Mouse (Mus musculus): ENCODE measurements at regions not wholly inside any gene's neighbourhood (a gene's known extent, or its start where the extent isn't known, plus 50 kb on each side); places are given as distances from the start of the nearest gene placed in this dataset.

DNA sequence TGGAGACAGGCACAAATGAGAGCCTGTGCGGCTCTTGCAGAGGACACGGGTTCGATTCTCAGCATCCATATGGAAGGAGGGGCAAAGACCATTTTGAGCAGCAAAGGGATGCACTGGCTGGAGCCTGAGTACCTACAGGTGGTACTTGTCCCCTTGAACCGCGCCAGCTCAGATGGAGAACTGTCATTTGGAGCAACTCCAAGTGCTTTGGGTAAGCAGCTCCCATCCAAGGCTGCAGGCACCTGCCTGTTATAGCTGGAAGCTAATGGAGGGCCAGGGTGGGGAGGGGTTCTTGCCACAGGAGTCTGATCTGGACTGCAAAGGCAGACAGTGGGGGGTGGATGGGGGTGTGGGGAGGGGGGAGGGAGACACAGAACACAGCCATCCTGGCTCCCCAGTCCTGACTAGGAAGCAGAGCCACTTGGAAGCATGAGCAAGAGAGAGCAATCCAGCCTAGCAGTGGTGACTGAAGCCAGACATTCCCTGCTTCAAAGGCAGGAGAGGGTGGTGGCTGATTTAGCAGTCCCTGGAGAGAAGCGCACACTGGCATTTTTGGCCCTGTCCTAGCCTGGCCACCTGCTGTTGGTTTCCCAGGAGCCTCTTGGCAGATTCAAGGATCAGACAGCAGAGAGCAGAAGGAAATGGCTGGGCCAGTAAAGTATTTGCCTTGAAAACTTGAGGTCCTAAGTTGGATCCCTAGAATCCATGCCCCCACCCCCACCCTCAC is 112.1 kb upstream of the Sdk2 start:
- no peak for TF ChIP-seq GATA1 (IDR thresholded peaks at IDR 0.05; ENCODE audit: low read length)
- TF ChIP-seq TAL1 (IDR thresholded peaks at IDR 0.05; ENCODE audit: low read length) = no peak
- no peaks in the 10 kb centered on the region for H3K4me1 ChIP-seq (ENCODE audit: control insufficient read depth)
- H3K27me3 ChIP-seq (ENCODE audit: control insufficient read depth) = no peaks in the 10 kb centered on the region
- H3K4me3 ChIP-seq (replicated peaks) = no peak overlapping the region
- no peaks in the 10 kb centered on the region for H3K9me3 ChIP-seq (ENCODE audit: control insufficient read depth, low read length)
- H3K36me3 ChIP-seq (ENCODE audit: control insufficient read depth) = no peaks in the 10 kb centered on the region

DNA sequence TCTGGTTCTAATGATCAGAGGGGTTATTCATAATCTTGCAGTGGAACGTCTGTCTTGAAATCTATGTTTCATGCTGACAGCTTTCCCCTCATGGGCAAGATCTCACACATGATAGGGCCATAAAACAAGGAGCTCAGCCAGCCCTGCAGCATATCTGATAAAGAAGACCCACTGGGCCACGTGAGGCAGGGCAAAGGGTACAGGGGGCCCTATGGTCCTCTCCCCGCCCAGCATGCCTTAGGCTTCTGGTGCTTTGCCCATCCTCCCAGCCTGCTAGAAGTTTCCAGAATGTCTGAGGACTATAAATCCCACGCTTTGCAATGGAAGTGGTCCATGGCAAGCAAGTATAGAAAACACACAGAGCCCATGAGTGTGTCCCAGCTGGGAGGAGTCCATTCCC is 110.9 kb upstream of the Sdk2 start:
- no peaks in the 10 kb centered on the region for H3K36me3 ChIP-seq (ENCODE audit: control insufficient read depth)
- no peaks in the 10 kb centered on the region for H3K27me3 ChIP-seq (ENCODE audit: control insufficient read depth)
- H3K4me1 ChIP-seq (ENCODE audit: control insufficient read depth) = no peaks in the 10 kb centered on the region
- no peak overlapping the region for H3K4me3 ChIP-seq (replicated peaks)
- H3K9me3 ChIP-seq (ENCODE audit: control insufficient read depth, low read length) = no peaks in the 10 kb centered on the region
- TF ChIP-seq GATA1 (IDR thresholded peaks at IDR 0.05; ENCODE audit: low read length) = no peak

DNA sequence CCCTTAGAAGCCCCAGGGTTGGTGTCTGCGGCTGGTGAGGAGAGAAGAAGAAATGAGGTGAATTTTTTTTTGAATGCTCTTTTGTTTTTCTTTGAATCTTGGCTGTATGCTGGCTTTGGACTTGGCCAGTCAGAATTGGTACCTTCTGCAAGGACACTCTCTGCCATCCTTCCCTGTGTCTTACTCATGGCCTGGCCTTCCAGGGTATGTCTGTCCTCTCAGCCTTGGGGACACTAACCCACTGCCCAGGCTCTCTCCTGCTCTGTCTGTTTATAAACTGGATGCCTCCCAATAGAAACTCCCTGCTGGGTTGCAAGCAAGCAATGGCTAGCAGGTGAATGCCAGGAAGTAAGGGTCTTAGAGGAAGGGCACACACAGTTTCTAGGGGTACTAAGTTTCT is 110.4 kb upstream of the Sdk2 start:
- Histone ChIP-seq H3K4me1 (ENCODE audit: control insufficient read depth) (no peaks in the 10 kb centered on the region), H3K27me3 (ENCODE audit: control insufficient read depth) (no peaks in the 10 kb centered on the region), H3K36me3 (ENCODE audit: control insufficient read depth) (no peaks in the 10 kb centered on the region), H3K4me3 (replicated peaks) (no peak overlapping the region), H3K9me3 (ENCODE audit: control insufficient read depth, low read length) (no peaks in the 10 kb centered on the region)
- TF ChIP-seq TAL1 (IDR thresholded peaks at IDR 0.05; ENCODE audit: low read length) = no peak
- TF ChIP-seq GATA1 (IDR thresholded peaks at IDR 0.05; ENCODE audit: low read length) = no peak

DNA sequence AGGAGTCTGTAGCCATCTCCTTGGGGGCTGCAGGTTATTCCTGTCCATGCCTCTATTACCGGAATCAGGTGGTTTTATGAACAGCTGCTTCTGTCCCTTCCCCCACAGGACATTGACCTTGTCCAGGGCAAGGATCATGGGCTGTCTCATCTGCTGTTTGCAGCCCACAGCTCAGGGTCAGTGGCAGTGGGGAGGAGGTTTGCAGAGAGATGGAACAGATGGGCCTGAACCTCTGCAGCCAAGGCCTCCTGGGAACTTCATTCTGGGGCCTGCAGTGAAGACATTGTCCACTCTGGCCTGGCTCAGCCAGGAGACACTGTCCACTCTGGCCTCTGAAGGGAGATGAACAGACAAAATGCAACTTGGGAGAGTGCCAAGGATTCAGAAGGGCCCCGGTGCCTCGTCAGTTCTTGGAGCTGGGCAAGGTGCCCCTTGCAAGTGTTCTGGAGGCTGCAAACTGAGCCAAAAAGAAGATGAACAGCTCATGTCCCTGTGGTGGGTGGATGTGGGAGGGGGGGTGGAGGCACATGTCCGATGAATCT is 109.9 kb upstream of the Sdk2 start:
- no peaks in the 10 kb centered on the region for H3K36me3 ChIP-seq (ENCODE audit: control insufficient read depth)
- H3K4me1 ChIP-seq (ENCODE audit: control insufficient read depth) = no peaks in the 10 kb centered on the region
- H3K9me3 ChIP-seq (ENCODE audit: control insufficient read depth, low read length) = no peaks in the 10 kb centered on the region

DNA sequence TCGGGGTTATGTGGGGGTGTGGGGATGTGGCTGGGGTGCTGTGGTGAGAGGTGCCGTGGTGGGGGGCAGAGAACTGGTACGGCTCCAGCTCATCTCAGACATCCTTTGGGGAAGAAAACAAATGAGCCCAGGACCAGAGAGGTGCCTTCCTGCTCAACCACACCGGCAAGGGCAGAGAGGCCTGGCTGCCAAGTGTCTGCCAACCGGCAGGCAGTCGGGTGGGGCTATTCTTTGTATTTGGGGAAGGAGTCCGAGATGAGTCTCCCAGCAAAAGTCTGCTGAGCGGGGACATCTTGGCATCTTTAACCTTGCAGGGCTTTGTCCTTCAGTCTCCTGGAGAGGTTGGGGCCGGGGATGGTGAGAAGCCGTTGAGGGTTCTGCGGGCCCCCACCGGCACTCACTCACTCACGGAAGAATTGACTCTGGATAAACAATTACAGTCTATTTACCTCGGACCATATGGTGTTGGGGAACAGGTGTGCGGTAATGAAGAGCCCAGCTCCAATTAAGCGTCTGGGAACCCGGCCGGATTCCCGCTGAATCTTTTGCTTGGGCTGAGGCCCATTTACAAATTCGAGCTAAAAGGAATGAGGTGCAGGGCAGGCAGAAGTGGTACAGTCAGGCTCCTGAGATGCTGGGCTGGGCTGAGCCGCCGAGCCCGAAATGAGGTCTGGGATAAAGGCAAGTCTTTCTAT is 108.7 kb upstream of the Sdk2 start:
- TF ChIP-seq GATA1 (IDR thresholded peaks at IDR 0.05; ENCODE audit: low read length) = no peak
- TF ChIP-seq TAL1 (IDR thresholded peaks at IDR 0.05; ENCODE audit: low read length) = no peak
- Histone ChIP-seq H3K36me3 (ENCODE audit: control insufficient read depth) (no peaks in the 10 kb centered on the region), H3K27me3 (ENCODE audit: control insufficient read depth) (no peaks in the 10 kb centered on the region), H3K4me1 (ENCODE audit: control insufficient read depth) (no peaks in the 10 kb centered on the region), H3K4me3 (replicated peaks) (no peak overlapping the region), H3K9me3 (ENCODE audit: control insufficient read depth, low read length) (no peaks in the 10 kb centered on the region)

More for the DNA sequence above, 109.9 kb upstream of the Sdk2 start:
- Histone ChIP-seq H3K4me3 (replicated peaks) (no peak overlapping the region), H3K27me3 (ENCODE audit: control insufficient read depth) (no peaks in the 10 kb centered on the region)
- TF ChIP-seq TAL1 (IDR thresholded peaks at IDR 0.05; ENCODE audit: low read length) (no peak), GATA1 (IDR thresholded peaks at IDR 0.05; ENCODE audit: low read length) (no peak)

DNA sequence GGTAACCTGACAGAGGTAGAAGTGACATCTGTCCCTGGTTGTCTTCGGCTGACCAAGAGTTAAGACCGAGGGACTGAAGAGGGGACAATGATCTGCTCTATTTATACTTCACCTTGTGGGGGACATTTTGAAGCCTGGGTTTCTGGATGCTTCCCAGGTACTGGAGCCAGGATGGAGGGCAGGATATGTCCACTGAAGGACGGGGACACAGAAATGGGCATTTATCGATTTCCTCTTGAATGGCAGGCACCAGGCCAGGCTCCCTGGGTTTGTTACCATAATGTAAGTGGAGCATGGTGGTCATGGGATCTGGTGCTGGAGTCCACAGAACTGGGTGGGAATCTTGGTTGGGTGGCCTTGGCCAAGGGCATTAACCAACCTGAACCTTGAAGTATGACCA is 108.0 kb upstream of the Sdk2 start:
- Histone ChIP-seq H3K4me3 (replicated peaks) (no peak overlapping the region), H3K36me3 (ENCODE audit: control insufficient read depth) (no peaks in the 10 kb centered on the region), H3K27me3 (ENCODE audit: control insufficient read depth) (no peaks in the 10 kb centered on the region), H3K4me1 (ENCODE audit: control insufficient read depth) (no peaks in the 10 kb centered on the region), H3K9me3 (ENCODE audit: control insufficient read depth, low read length) (no peaks in the 10 kb centered on the region)
- TF ChIP-seq GATA1 (IDR thresholded peaks at IDR 0.05; ENCODE audit: low read length) = no peak
- no peak for TF ChIP-seq TAL1 (IDR thresholded peaks at IDR 0.05; ENCODE audit: low read length)

DNA sequence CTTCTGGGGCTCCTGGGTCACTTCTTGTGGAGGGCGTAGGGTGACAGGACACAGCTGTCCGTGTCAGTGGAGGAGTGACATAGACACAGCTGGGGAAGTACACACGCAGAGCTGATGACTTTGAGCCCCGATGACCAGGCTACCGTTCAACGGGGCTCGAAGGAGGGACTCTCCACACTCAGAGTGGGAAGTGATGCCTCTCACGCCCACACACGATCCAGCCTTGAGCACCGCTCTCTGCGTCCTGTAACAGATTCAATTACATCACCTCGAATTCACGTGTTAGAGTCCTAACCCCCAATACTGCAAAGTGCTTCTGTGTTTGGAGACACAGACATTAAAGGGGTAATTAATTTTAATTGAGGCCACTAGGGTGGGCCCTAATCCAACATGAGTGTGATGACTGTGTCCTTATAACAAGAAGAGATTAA is 101.4 kb upstream of the Sdk2 start:
- Histone ChIP-seq H3K9me3 (ENCODE audit: control insufficient read depth, low read length) (no peaks in the 10 kb centered on the region), H3K27me3 (ENCODE audit: control insufficient read depth) (peaks cover 6% of the 10 kb centered on the region; the same call in 1 of the 2 replicates), H3K36me3 (ENCODE audit: control insufficient read depth) (no peaks in the 10 kb centered on the region), H3K4me1 (ENCODE audit: control insufficient read depth) (no peaks in the 10 kb centered on the region), H3K4me3 (replicated peaks) (no peak overlapping the region)
- TF ChIP-seq TAL1 (IDR thresholded peaks at IDR 0.05; ENCODE audit: low read length) = no peak
- TF ChIP-seq GATA1 (IDR thresholded peaks at IDR 0.05; ENCODE audit: low read length) = no peak

DNA sequence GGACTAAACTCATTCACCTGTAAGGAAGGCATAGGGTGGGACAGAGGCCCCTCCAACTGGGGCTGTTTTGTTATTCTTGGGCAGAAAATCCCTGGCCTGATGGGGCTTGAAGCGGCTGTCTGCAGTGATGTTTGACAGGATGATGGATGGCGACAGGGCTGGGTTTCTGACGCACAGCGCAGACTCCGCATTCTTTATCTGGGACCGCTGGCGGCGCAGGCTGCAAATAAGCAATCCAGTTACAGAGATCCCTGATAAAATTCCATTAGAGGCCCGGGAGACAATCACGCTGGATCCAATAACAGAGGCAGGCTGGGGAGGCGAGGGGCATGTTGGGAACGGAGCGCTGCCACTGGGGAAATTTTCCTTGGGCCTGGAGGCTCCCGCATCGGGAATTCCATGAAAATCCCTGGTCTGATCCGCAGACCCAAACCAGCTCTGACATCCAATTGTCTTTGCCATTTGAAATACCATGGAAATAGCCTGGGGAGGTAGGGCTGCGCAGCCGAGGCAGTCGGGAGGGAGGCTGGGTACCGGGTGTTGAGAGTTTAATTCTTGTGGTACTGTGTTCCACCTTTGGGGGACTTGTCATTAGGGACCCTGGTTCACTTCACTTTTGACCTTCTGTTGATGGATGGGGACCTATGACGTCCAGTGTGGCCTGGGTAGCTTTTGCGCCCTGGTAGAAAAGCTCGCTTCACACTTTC is 99.0 kb upstream of the Sdk2 start:
- Histone ChIP-seq H3K36me3 (ENCODE audit: control insufficient read depth) (no peaks in the 10 kb centered on the region), H3K4me1 (ENCODE audit: control insufficient read depth) (no peaks in the 10 kb centered on the region), H3K27me3 (ENCODE audit: control insufficient read depth) (peaks cover 6% of the 10 kb centered on the region; the same call in 1 of the 2 replicates), H3K9me3 (ENCODE audit: control insufficient read depth, low read length) (no peaks in the 10 kb centered on the region), H3K4me3 (replicated peaks) (no peak overlapping the region)
- TF ChIP-seq TAL1 (IDR thresholded peaks at IDR 0.05; ENCODE audit: low read length) (no peak), GATA1 (IDR thresholded peaks at IDR 0.05; ENCODE audit: low read length) (no peak)

DNA sequence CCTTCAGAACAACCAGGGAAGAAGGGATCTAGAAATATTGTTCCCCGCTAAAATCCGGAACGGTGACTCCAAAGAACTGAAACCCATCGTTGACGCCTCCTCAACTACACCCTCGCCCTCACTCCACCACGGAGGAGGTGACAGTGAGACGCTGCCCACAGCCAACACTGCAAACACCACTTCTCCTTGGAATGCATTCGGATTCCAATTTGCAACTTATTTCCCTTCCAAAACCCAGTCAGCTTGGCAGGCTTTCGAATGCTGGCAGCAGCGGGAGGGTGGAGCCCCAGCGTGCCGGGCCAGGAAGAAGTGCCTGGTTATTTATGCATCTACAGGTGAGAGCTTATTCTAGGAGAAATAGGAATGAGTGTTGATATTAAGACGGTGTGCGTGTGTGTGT is 85.9 kb upstream of the Sdk2 start:
- no peaks in the 10 kb centered on the region; the same call in 1 of the 2 replicates for H3K9me3 ChIP-seq (ENCODE audit: control insufficient read depth, low read length)
- H3K4me1 ChIP-seq (ENCODE audit: control insufficient read depth) = no peaks in the 10 kb centered on the region
- no peak for TF ChIP-seq TAL1 (IDR thresholded peaks at IDR 0.05; ENCODE audit: low read length)
- TF ChIP-seq GATA1 (IDR thresholded peaks at IDR 0.05; ENCODE audit: low read length) = no peak
- H3K36me3 ChIP-seq (ENCODE audit: control insufficient read depth) = no peaks in the 10 kb centered on the region
- no peak overlapping the region for H3K4me3 ChIP-seq (replicated peaks)
- H3K27me3 ChIP-seq (ENCODE audit: control insufficient read depth) = no peaks in the 10 kb centered on the region
